Mouse (Mus musculus) heart, embryonic 13.5 days (tissue): ENCODE measurements at regions not wholly inside any gene's neighbourhood (a gene's known extent, or its start where the extent isn't known, plus 50 kb on each side); places are given as distances from the start of the nearest gene placed in this dataset.
A peak's percentile ranks its signal among the peaks of the same experiment; 100 is the strongest.

ENCODE experiments used
- ATAC-seq: fragments of 200-750 bp; cut with Nextera tagmentation; 2 replicates; pipeline ENCODE4 v1.8.0; 2017; ENCODE audit warnings: moderate TSS enrichment; ENCODE audit not compliant: insufficient number of reproducible peaks, low FRiP score, low TSS enrichment; ENCODE audit errors: extremely low read depth
- H3K27ac ChIP-seq: fragments of 300-500 bp; sonication (generic); replicated peaks from 2 replicates; pipeline ENCODE4 v1.5.1; 2015; ENCODE audit warnings: moderate library complexity, mild to moderate bottlenecking, inconsistent platforms
- H3K27me3 ChIP-seq: fragments of 300-500 bp; sonication (generic); replicated peaks from 2 replicates; pipeline ENCODE4 v1.6.1; 2015; ENCODE audit warnings: mild to moderate bottlenecking, inconsistent platforms
- H3K36me3 ChIP-seq: fragments of 300-500 bp; sonication (generic); 2 replicates; pipeline ENCODE4 v1.6.1; 2015; ENCODE audit warnings: mild to moderate bottlenecking, inconsistent platforms
- H3K4me1 ChIP-seq: fragments of 300-500 bp; sonication (generic); 2 replicates; pipeline ENCODE4 v1.6.1; 2015; ENCODE audit warnings: inconsistent platforms
- H3K4me2 ChIP-seq: fragments of 300-500 bp; sonication (generic); 2 replicates; pipeline ENCODE4 v1.6.1; 2015; ENCODE audit warnings: inconsistent platforms, mild to moderate bottlenecking, moderate library complexity
- H3K4me3 ChIP-seq: fragments of 300-500 bp; sonication (generic); 2 replicates; pipeline ENCODE4 v1.5.1; 2015; ENCODE audit warnings: moderate library complexity, mild to moderate bottlenecking, inconsistent platforms
- H3K9ac ChIP-seq: fragments of 300-500 bp; sonication (generic); 2 replicates; pipeline ENCODE4 v1.6.1; 2015; ENCODE audit warnings: inconsistent platforms, mild to moderate bottlenecking, moderate library complexity
- H3K9me3 ChIP-seq: fragments of 300-500 bp; sonication (generic); 2 replicates; pipeline ENCODE4 v1.6.1; 2016; ENCODE audit warnings: inconsistent platforms
- WGBS: fragments of 180-500 bp; shearing (Covaris S2); methylation state at CpG from one replicate; pipeline ENCODE4 v1.1.7; 2015; ENCODE audit warnings: mixed read lengths; 5-methylcytosine and 5-hydroxymethylcytosine counted together

GRCm38 (mm10) chr2:178834986-178835385 is 404.7 kb downstream of the Cdh26 start:
- Histone ChIP-seq H3K36me3 (no peaks in the 10 kb centered on the region), H3K9me3 (no peaks in the 10 kb centered on the region), H3K4me2 (no peak overlapping the region), H3K27ac (no peak overlapping the region), H3K9ac (no peak overlapping the region), H3K4me3 (no peak overlapping the region), H3K27me3 (no peaks in the 10 kb centered on the region), H3K4me1 (peaks cover 19% of the 10 kb centered on the region)
- ATAC-seq = no peak
- WGBS = 71% methylated on average over 7 of the region's 7 CpGs

GRCm38 (mm10) chr2:178838571-178838970 is 408.2 kb downstream of the Cdh26 start:
- H3K4me1 ChIP-seq = peaks cover 40% of the 10 kb centered on the region
- no peak overlapping the region for H3K27ac ChIP-seq
- H3K4me2 ChIP-seq = no peak overlapping the region
- no peak overlapping the region for H3K9ac ChIP-seq
- no peaks in the 10 kb centered on the region for H3K27me3 ChIP-seq
- no peak for ATAC-seq
- no peaks in the 10 kb centered on the region for H3K36me3 ChIP-seq
- no peaks in the 10 kb centered on the region for H3K9me3 ChIP-seq
- no peak overlapping the region for H3K4me3 ChIP-seq
- WGBS = 18% methylated on average over 6 of the region's 6 CpGs

- Histone ChIP-seq H3K36me3 (no peaks in the 10 kb centered on the region), H3K4me2 (peak overlapping the region; percentile 26; the same call in 1 of the 2 replicates), H3K9me3 (no peaks in the 10 kb centered on the region), H3K9ac (no peak overlapping the region), H3K27me3 (no peaks in the 10 kb centered on the region), H3K4me3 (no peak overlapping the region), H3K4me1 (peaks cover 40% of the 10 kb centered on the region), H3K27ac (peak overlapping the region; percentile 83)
- ATAC-seq = peak; percentile 56; the same call in 1 of the 2 replicates
- 18% methylated on average over 2 of the region's 2 CpGs for WGBS
Measured at GRCm38 (mm10) chr2:178840975-178841374, 410.6 kb downstream of the Cdh26 start.

GRCm38 (mm10) chr2:178842595-178842994 is 412.3 kb downstream of the Cdh26 start:
- Histone ChIP-seq H3K9ac (no peak overlapping the region), H3K4me1 (peaks cover 49% of the 10 kb centered on the region), H3K4me2 (no peak overlapping the region), H3K27me3 (no peaks in the 10 kb centered on the region), H3K27ac (no peak overlapping the region), H3K36me3 (no peaks in the 10 kb centered on the region), H3K9me3 (no peaks in the 10 kb centered on the region), H3K4me3 (no peak overlapping the region)
- no peak for ATAC-seq
- WGBS = 74% methylated on average over 12 of the region's 12 CpGs

GRCm38 (mm10) chr2:178843458-178843857 is 413.1 kb downstream of the Cdh26 start:
- Histone ChIP-seq H3K27me3 (no peaks in the 10 kb centered on the region), H3K27ac (no peak overlapping the region), H3K9ac (no peak overlapping the region), H3K36me3 (no peaks in the 10 kb centered on the region), H3K9me3 (no peaks in the 10 kb centered on the region), H3K4me2 (no peak overlapping the region), H3K4me3 (no peak overlapping the region), H3K4me1 (peaks cover 45% of the 10 kb centered on the region)
- 76% methylated on average over 3 of the region's 3 CpGs for WGBS
- ATAC-seq = no peak

- Histone ChIP-seq H3K4me2 (no peak overlapping the region), H3K36me3 (no peaks in the 10 kb centered on the region), H3K4me3 (no peak overlapping the region), H3K9me3 (no peaks in the 10 kb centered on the region), H3K27ac (no peak overlapping the region), H3K4me1 (peaks cover 34% of the 10 kb centered on the region), H3K9ac (no peak overlapping the region), H3K27me3 (no peaks in the 10 kb centered on the region)
- ATAC-seq = no peak
- WGBS = 81% methylated on average over 4 of the region's 4 CpGs
Measured at GRCm38 (mm10) chr2:178844561-178844960, 414.2 kb downstream of the Cdh26 start.

GRCm38 (mm10) chr2:178850320-178850719 is 420.0 kb downstream of the Cdh26 start:
- H3K9ac ChIP-seq = no peak overlapping the region
- H3K36me3 ChIP-seq = no peaks in the 10 kb centered on the region
- H3K4me1 ChIP-seq = peaks cover 8% of the 10 kb centered on the region
- WGBS = 72% methylated on average over 10 of the region's 10 CpGs
- H3K4me2 ChIP-seq = no peak overlapping the region
- H3K4me3 ChIP-seq = no peak overlapping the region
- no peak overlapping the region for H3K27ac ChIP-seq
- no peaks in the 10 kb centered on the region for H3K9me3 ChIP-seq
- ATAC-seq = no peak
- H3K27me3 ChIP-seq = no peaks in the 10 kb centered on the region

- Histone ChIP-seq H3K27me3 (no peaks in the 10 kb centered on the region), H3K9me3 (no peaks in the 10 kb centered on the region), H3K27ac (no peak overlapping the region), H3K9ac (no peak overlapping the region), H3K4me3 (no peak overlapping the region), H3K36me3 (no peaks in the 10 kb centered on the region), H3K4me2 (no peak overlapping the region), H3K4me1 (peaks cover 8% of the 10 kb centered on the region)
- no peak for ATAC-seq
- WGBS = 79% methylated on average over 11 of the region's 11 CpGs
Measured at GRCm38 (mm10) chr2:178850769-178851168, 420.4 kb downstream of the Cdh26 start.

- Histone ChIP-seq H3K9ac (no peak overlapping the region), H3K4me2 (no peak overlapping the region), H3K27ac (no peak overlapping the region), H3K4me3 (no peak overlapping the region), H3K4me1 (no peaks in the 10 kb centered on the region; the same call in 1 of the 2 replicates), H3K27me3 (no peaks in the 10 kb centered on the region), H3K36me3 (no peaks in the 10 kb centered on the region), H3K9me3 (no peaks in the 10 kb centered on the region)
- ATAC-seq = no peak
- WGBS = 80% methylated on average over 1 of the region's 1 CpGs
Measured at GRCm38 (mm10) chr2:178854012-178854411, 423.7 kb downstream of the Cdh26 start.

- Histone ChIP-seq H3K9me3 (no peaks in the 10 kb centered on the region), H3K9ac (no peak overlapping the region), H3K36me3 (no peaks in the 10 kb centered on the region), H3K27me3 (no peaks in the 10 kb centered on the region), H3K4me3 (no peak overlapping the region), H3K4me1 (no peaks in the 10 kb centered on the region; the same call in 1 of the 2 replicates), H3K27ac (no peak overlapping the region), H3K4me2 (no peak overlapping the region)
- 36% methylated on average over 2 of the region's 2 CpGs for WGBS
- ATAC-seq = no peak
Measured at GRCm38 (mm10) chr2:178854760-178855159, 424.4 kb downstream of the Cdh26 start.

- Histone ChIP-seq H3K4me1 (no peaks in the 10 kb centered on the region), H3K4me2 (no peak overlapping the region)
Measured at GRCm38 (mm10) chr2:178862620-178863019, 432.3 kb downstream of the Cdh26 start.

GRCm38 (mm10) chr2:178867086-178867485 is 436.8 kb downstream of the Cdh26 start:
- Histone ChIP-seq H3K4me2 (no peak overlapping the region), H3K9me3 (no peaks in the 10 kb centered on the region), H3K9ac (no peak overlapping the region), H3K4me3 (no peak overlapping the region), H3K27ac (no peak overlapping the region), H3K36me3 (no peaks in the 10 kb centered on the region), H3K27me3 (no peaks in the 10 kb centered on the region; the same call in 1 of the 2 replicates), H3K4me1 (no peaks in the 10 kb centered on the region)
- no peak for ATAC-seq
- 62% methylated on average over 3 of the region's 3 CpGs for WGBS

More at GRCm38 (mm10) chr2:178862620-178863019, 432.3 kb downstream of the Cdh26 start:
- Histone ChIP-seq H3K9ac (no peak overlapping the region), H3K36me3 (no peaks in the 10 kb centered on the region), H3K9me3 (no peaks in the 10 kb centered on the region), H3K4me3 (no peak overlapping the region), H3K27me3 (no peaks in the 10 kb centered on the region; the same call in 1 of the 2 replicates), H3K27ac (no peak overlapping the region)
- no peak for ATAC-seq
